Mouse (Mus musculus) intestine, postnatal 0 days (tissue): ENCODE data around the gene Zbtb5. TPM values are rescaled to one million over a fixed set of nuclear protein-coding genes. Genes with fewer than 3 reads are reported as not detected.

Experiments
- ATAC-seq: fragments of 200-750 bp; cut with Nextera tagmentation; 2 replicates; pipeline ENCODE4 v1.8.0; 2017; ENCODE audit warnings: mild to moderate bottlenecking, moderate TSS enrichment, moderate library complexity
- H3K27ac ChIP-seq: fragments of 300-500 bp; sonication (generic); 2 replicates; pipeline ENCODE4 v1.5.1; 2014; ENCODE audit warnings: mild to moderate bottlenecking, low read depth, low read length, moderate library complexity
- H3K27me3 ChIP-seq: fragments of 300-500 bp; sonication (generic); replicated peaks from 2 replicates; pipeline ENCODE4 v1.6.1; 2014; ENCODE audit warnings: low read length, mixed read lengths; ENCODE audit not compliant: control insufficient read depth, insufficient read depth
- H3K36me3 ChIP-seq: fragments of 300-500 bp; sonication (generic); 2 replicates; pipeline ENCODE4 v1.6.1; 2014; ENCODE audit warnings: mild to moderate bottlenecking, moderate library complexity; ENCODE audit not compliant: control insufficient read depth, insufficient read depth
- H3K4me1 ChIP-seq: fragments of 300-500 bp; sonication (generic); replicated peaks from 2 replicates; pipeline ENCODE4 v1.6.1; 2014; ENCODE audit warnings: antibody characterized with exemption, low read length, mixed read lengths; ENCODE audit not compliant: control insufficient read depth, insufficient read depth
- H3K4me2 ChIP-seq: fragments of 300-500 bp; sonication (generic); replicated peaks from 2 replicates; pipeline ENCODE4 v1.6.1; 2014; ENCODE audit warnings: low read depth, mild to moderate bottlenecking, moderate library complexity
- H3K4me3 ChIP-seq: fragments of 300-500 bp; sonication (generic); 2 replicates; pipeline ENCODE4 v1.5.1; 2014; ENCODE audit warnings: low read depth, low read length
- H3K9ac ChIP-seq: fragments of 300-500 bp; sonication (generic); 2 replicates; pipeline ENCODE4 v1.6.1; 2014; ENCODE audit warnings: mild to moderate bottlenecking, low read depth, low read length
- H3K9me3 ChIP-seq: fragments of 300-500 bp; sonication (generic); 2 replicates; pipeline ENCODE4 v1.6.1; 2016; ENCODE audit warnings: mixed run types; ENCODE audit not compliant: control insufficient read depth
- CTCF ChIP-seq: sonication (generic); IDR thresholded peaks from 2 replicates; pipeline ENCODE4 v1.5.1; 2016; ENCODE audit warnings: low read depth, mild to moderate bottlenecking, control low read depth, antibody characterized with exemption, moderate library complexity
- WGBS: fragments of 180-500 bp; shearing (Covaris S2); extraction: QIAGEN DNeasy Blood & Tissue Kit; methylation state at CpG from one replicate; pipeline ENCODE4 v1.1.7; 2014; 5-methylcytosine and 5-hydroxymethylcytosine counted together
- polyA plus RNA-seq: library from polyadenylated mRNA; unstranded; fragments of >200 nt; fragmentation: Nextera tagmentation; extraction: Ambion mirVana; gene quantifications from 2 replicates; pipeline ENCODE4 v1.2.1, GENCODE M21; 2015

Gene Zbtb5
- polyA plus RNA-seq, 1 experiment from 2014 or later = 8.5 TPM

GRCm38 (mm10) chr4:44970056-44970455 lies 42.2 kb downstream of the Zbtb5 start:
- Histone ChIP-seq H3K9ac (no peak overlapping the region), H3K27me3 (no peaks in the 10 kb centered on the region), H3K36me3 (no peaks in the 10 kb centered on the region), H3K9me3 (no peaks in the 10 kb centered on the region), H3K4me2 (no peak overlapping the region), H3K4me3 (no peak overlapping the region), H3K27ac (no peak overlapping the region), H3K4me1 (no peaks in the 10 kb centered on the region; the same call in 1 of the 2 replicates)
- 80% methylated on average over 7 of the region's 7 CpGs for WGBS
- no peak for ATAC-seq
- TF ChIP-seq CTCF = no peak

- no peaks in the 10 kb centered on the region for H3K36me3 ChIP-seq
- WGBS = 83% methylated on average over 8 of the region's 8 CpGs
- H3K4me2 ChIP-seq = no peak overlapping the region
- no peak overlapping the region for H3K4me3 ChIP-seq
- H3K27me3 ChIP-seq = no peaks in the 10 kb centered on the region
- H3K4me1 ChIP-seq = no peaks in the 10 kb centered on the region
- TF ChIP-seq CTCF = no peak
- ATAC-seq = no peak
- no peaks in the 10 kb centered on the region for H3K9me3 ChIP-seq
- H3K9ac ChIP-seq = no peak overlapping the region
- H3K27ac ChIP-seq = no peak overlapping the region
Measured at GRCm38 (mm10) chr4:44967402-44967801, 44.8 kb downstream of the Zbtb5 start.

- H3K4me1 ChIP-seq = no peaks in the 10 kb centered on the region
- 66% methylated on average over 3 of the region's 3 CpGs for WGBS
Measured at GRCm38 (mm10) chr4:44965736-44966135, 46.5 kb downstream of the Zbtb5 start.

GRCm38 (mm10) chr4:44965175-44965574 lies 47.0 kb downstream of the Zbtb5 start:
- ATAC-seq = no peak
- no peaks in the 10 kb centered on the region for H3K9me3 ChIP-seq

More at GRCm38 (mm10) chr4:44965736-44966135, 46.5 kb downstream of the Zbtb5 start:
- Histone ChIP-seq H3K27ac (no peak overlapping the region), H3K4me2 (no peak overlapping the region), H3K9me3 (no peaks in the 10 kb centered on the region), H3K27me3 (no peaks in the 10 kb centered on the region), H3K4me3 (no peak overlapping the region), H3K9ac (no peak overlapping the region), H3K36me3 (no peaks in the 10 kb centered on the region)
- no peak for TF ChIP-seq CTCF
- ATAC-seq = no peak

GRCm38 (mm10) chr4:44963156-44963555 lies 49.1 kb downstream of the Zbtb5 start:
- Histone ChIP-seq H3K9ac (no peak overlapping the region), H3K9me3 (no peaks in the 10 kb centered on the region), H3K36me3 (no peaks in the 10 kb centered on the region), H3K4me1 (no peaks in the 10 kb centered on the region), H3K4me2 (no peak overlapping the region), H3K27me3 (no peaks in the 10 kb centered on the region), H3K27ac (no peak overlapping the region), H3K4me3 (no peak overlapping the region)
- 53% methylated on average over 11 of the region's 11 CpGs for WGBS
- TF ChIP-seq CTCF = no peak
- ATAC-seq = no peak

More at GRCm38 (mm10) chr4:44965175-44965574, 47.0 kb downstream of the Zbtb5 start:
- 73% methylated on average over 2 of the region's 2 CpGs for WGBS
- H3K4me2 ChIP-seq = no peak overlapping the region
- H3K4me1 ChIP-seq = no peaks in the 10 kb centered on the region
- no peaks in the 10 kb centered on the region for H3K27me3 ChIP-seq
- no peak overlapping the region for H3K9ac ChIP-seq
- no peaks in the 10 kb centered on the region for H3K36me3 ChIP-seq
- TF ChIP-seq CTCF = no peak
- H3K4me3 ChIP-seq = no peak overlapping the region
- H3K27ac ChIP-seq = no peak overlapping the region

- Histone ChIP-seq H3K9ac (no peak overlapping the region), H3K9me3 (no peaks in the 10 kb centered on the region), H3K4me1 (no peaks in the 10 kb centered on the region), H3K36me3 (no peaks in the 10 kb centered on the region), H3K4me2 (no peak overlapping the region), H3K27me3 (no peaks in the 10 kb centered on the region), H3K27ac (no peak overlapping the region), H3K4me3 (no peak overlapping the region)
- ATAC-seq = no peak
- 91% methylated on average over 13 of the region's 13 CpGs for WGBS
- TF ChIP-seq CTCF = no peak
Measured at GRCm38 (mm10) chr4:44959220-44959619, 53.0 kb downstream of the Zbtb5 start.

GRCm38 (mm10) chr4:44958776-44959175 lies 53.4 kb downstream of the Zbtb5 start:
- Histone ChIP-seq H3K27ac (no peak overlapping the region), H3K4me2 (no peak overlapping the region), H3K27me3 (no peaks in the 10 kb centered on the region), H3K9me3 (no peaks in the 10 kb centered on the region), H3K4me3 (no peak overlapping the region), H3K4me1 (no peaks in the 10 kb centered on the region), H3K9ac (no peak overlapping the region), H3K36me3 (no peaks in the 10 kb centered on the region)
- no peak for TF ChIP-seq CTCF
- WGBS = 82% methylated on average over 9 of the region's 9 CpGs
- no peak for ATAC-seq
